Mouse (Mus musculus) lung, postnatal 0 days (tissue): ENCODE results near the gene Fyb.

ENCODE experiments used
- CTCF ChIP-seq: IDR thresholded peaks from 2 replicates; pipeline ENCODE4 v1.5.1; 2016; ENCODE audit warnings: antibody characterized with exemption, mild to moderate bottlenecking
- EP300 ChIP-seq: IDR thresholded peaks from 2 replicates; pipeline ENCODE4 v1.6.1; 2016; ENCODE audit warnings: antibody characterized with exemption, mild to moderate bottlenecking, control low read depth

- TF ChIP-seq CTCF: no peak
- TF ChIP-seq EP300: no peak
Observed at GRCm38 (mm10) chr15:6498396-6499070, 24.1 kb upstream of the Fyb start.
